Mouse (Mus musculus): ENCODE results near the gene Kif3a.
A peak's percentile ranks its signal among the peaks of the same experiment; 100 is the strongest.

Gene Kif3a

DNA sequence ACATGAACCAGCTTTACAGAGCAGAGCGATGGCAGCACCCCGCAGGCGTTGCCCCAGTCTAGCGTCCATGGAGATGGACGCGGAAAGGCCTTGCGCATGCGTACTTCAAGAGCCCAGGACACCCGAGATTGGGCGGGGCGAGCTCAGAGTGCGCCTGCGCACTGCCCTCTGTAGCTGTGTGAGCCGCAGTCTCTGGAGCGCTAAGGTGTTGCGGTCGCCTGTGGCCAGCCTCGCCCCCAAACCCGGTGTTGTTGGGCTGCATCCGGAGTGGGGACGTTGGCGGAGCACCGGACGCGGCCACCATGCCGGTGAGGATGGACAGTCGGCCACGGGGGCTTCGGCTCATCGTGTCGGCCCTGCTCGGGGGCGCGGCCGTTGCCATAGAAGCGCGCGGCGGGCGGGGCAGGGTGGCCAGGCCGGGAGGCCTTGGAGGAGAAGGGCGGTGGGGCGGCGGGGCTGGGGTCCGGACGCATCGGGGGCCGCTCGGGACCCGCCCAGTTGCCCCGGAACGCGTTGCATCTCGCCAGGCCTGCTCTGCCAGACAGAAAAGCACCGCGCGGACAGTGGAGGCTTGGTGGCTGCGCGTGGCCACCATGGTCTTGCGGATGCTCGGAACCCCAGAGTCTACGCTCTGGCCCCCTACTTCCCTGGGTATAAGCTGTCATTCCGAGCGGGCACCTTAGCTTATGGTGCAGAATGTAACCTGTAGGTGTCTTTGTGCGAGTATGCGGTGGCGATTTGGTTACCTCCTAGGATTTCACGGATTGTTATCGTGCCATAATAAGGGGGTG, at the start of gene Kif3a:
Kif3a (plus strand) TSS at position 156 of the 791 bp plus-strand sequence.
- peak; percentile 96 for DNase-seq (ENCODE audit: inconsistent ontology term)

- DNase-seq (ENCODE audit: inconsistent ontology term), result no peak
These were observed 48.4 kb upstream of the Kif3a start for GRCm38 (mm10) chr11:53518759-53519158.

DNA sequence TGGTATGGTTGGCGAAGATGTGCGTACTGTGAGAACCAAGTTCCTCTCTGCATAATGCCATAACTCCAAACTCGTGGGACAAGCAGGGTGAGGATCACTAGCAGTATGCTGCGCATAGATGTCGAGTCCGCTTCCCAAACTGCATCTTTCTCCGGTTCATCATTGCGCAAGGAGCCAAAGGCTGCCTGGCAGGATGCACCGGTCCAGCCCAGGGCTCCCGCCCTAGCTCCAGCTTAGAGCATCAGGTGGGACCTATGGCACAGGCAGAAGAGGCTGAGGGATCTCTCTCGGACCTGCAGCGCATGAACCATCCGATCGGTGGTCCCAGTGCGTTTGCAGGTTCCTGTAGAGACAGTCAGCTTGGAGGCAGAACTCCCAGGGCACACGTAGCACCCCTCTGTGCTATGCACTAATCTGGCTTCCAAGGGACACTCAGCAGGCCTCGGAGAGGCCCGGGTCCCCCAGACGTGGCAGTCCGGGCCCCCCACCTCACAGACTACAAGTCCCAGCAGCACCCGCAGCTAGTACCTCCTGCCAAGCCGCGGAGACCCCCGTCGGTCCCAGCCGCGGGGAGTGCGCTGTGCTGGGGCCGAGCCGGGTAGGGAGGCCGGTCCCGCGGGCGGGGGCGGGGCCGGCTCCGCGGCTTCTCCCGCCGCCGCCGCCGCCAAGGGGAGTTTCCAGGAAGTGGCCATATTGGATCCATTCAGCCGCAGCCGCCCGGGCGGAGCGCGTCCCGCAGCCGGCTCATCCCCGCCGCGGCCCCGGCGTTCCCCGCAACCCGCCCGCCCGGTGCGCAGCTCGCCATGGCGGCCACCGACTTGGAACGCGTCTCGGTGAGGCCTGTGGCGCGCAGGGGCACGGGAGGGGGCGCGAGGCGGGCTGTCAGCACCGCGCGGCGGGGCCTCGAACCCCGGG, 47.7 kb upstream of the Kif3a start, which contains the start of gene Sept8:
Sept8 (plus strand) TSS at position 51 of the 915 bp plus-strand sequence.
- peak; percentile 87 for DNase-seq (ENCODE audit: inconsistent ontology term)

- peak; percentile 84 for DNase-seq (ENCODE audit: inconsistent ontology term)
These were observed 46.8 kb upstream of the Kif3a start for GRCm38 (mm10) chr11:53520122-53520978.

GRCm38 (mm10) chr11:53521120-53521820, 45.9 kb upstream of the Kif3a start:
- peak; percentile 55 for DNase-seq (ENCODE audit: inconsistent ontology term)

- no peak for DNase-seq (ENCODE audit: inconsistent ontology term)
These were observed 45.4 kb upstream of the Kif3a start for GRCm38 (mm10) chr11:53521821-53522131.

- no peak for DNase-seq (ENCODE audit: inconsistent ontology term)
These were observed 44.8 kb upstream of the Kif3a start for GRCm38 (mm10) chr11:53522362-53522761.

- no peak for DNase-seq (ENCODE audit: inconsistent ontology term)
These were observed 44.2 kb upstream of the Kif3a start for GRCm38 (mm10) chr11:53522930-53523329.

- no peak for DNase-seq (ENCODE audit: inconsistent ontology term)
These were observed 43.4 kb upstream of the Kif3a start for GRCm38 (mm10) chr11:53523545-53524405.

DNA sequence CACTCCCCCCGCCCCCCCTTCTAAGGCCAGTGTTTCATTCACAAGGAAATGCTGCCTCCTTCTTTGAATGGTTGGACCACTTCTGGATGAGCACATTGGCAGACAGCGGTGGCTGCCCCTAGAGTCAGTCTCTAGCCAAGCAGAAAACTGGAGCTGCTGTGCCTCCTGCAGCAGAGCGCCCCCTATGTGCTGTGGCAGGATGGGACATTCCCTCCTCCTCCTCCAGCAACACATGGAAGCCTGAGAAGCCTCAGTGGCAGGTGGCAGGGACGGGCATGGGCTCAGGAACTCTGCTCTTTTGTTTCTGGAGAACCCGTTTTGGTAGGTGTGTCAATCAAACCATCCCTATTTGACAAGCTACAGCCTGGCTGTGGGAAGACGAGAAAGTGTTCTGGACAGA, 42.3 kb upstream of the Kif3a start:
- DNase-seq (ENCODE audit: inconsistent ontology term), result no peak

DNA sequence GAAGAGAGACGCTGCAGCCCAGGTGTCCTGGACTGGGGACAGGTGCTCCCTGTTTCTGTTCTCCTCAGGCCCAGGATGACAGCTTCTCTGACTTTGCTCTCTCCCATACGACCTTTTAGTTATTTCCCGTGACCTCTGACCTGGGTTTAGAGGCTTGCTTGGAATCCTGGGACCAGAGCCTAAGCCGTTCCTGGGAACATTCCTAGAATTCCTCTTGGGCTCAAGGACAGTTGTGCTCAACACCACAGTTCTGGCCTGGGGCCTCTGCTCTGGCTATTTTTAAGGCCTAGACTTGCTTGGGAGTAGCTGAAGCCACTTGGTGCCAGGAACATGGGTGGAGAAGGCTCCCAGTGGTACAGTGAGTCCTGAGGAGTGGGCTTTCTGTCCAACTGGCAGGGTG, 41.7 kb upstream of the Kif3a start:
- DNase-seq (ENCODE audit: inconsistent ontology term), result peak; percentile 85

GRCm38 (mm10) chr11:53528397-53529252, 38.6 kb upstream of the Kif3a start:
- peak; percentile 78 for DNase-seq (ENCODE audit: inconsistent ontology term)

DNA sequence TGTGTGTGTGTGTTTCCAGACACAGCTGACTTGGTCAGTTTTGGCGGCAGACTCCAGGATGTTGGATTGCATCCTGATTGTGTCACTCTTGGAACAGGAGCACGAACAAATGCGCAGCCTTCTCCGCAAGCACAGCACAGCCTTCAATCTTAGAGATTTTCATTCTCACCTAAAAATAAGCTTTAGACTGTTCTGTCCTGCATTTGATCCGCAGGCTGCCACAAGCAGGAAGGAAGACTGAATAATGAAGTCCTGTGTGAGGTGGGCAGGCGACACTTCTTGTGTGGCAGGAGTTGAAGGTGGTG, 38.0 kb upstream of the Kif3a start:
- no peak for DNase-seq (ENCODE audit: inconsistent ontology term)

DNA sequence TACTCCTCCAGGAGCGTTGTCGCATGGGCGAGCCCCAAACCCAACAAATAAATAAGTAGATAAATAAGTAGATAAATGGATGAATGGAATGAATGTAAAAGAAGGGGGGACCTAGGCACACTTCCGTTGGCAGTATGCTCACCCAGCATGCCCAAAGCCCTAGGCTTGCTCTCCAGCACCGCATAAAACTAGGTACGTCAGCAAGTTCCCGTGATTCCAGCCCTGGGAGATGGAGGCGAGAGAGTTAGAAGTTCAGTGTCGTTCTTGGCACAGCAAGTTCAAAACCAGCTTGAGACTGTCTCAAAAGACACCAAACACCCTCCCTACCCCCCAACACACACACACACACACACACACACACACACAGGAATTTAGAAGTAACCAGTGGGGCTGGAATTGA, 37.2 kb upstream of the Kif3a start:
- no peak for DNase-seq (ENCODE audit: inconsistent ontology term)

DNA sequence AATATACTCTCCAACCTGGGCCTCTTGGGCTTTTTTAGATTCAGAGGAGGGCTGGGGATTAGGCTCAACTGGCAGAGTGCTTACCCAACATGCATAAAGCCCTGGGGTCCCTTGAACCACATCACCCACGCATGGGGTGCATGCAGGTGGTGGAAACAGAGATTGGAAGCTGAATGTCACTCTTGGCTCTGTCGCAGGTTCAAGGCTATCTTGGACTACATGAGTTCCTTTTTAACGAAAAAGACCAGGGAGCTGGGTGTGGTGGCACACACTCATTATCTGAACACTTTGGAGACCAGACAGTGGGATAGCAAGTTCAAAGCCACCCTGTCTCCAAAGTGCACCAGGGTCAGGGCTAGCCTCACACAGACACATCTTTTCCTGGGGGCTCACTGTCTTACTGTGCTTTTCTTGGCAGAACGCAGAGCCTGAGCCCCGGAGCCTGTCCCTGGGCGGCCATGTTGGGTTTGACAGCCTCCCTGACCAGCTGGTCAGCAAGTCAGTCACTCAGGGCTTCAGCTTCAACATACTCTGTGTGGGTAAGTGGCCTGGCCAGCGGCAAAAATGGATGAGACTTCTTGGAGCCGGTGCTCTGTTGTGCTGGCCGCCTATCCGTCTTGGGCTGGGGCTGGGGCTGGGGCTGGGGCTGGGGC, 35.5 kb upstream of the Kif3a start:
- DNase-seq (ENCODE audit: inconsistent ontology term), result no peak

GRCm38 (mm10) chr11:53532231-53532620, 35.0 kb upstream of the Kif3a start:
- DNase-seq (ENCODE audit: inconsistent ontology term), result no peak

DNA sequence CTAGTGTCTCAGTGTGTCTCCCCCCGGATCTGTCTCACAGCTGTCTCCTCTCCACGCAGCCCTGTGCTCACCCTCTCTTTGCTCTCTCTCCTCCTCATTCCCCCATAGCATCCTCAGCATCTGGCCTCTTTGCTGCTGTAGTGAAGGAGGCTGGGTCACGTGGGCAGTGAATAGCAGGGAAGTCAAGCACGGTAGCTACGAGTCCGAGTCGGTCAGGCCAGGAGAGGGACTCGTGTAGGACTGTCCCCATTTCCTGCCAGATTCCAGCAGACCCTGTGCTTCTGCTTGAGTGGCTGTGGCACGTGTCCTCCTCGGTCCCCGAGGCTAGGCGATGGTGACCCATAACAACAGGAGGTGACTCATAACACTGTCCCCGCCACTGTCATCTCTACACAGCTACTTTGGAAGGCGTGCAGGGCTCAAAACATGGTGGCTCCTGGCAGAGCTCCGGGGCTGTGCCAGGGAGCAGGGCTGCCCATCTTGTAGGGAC, 28.1 kb upstream of the Kif3a start:
- peak; percentile 88 for DNase-seq (ENCODE audit: inconsistent ontology term)

DNA sequence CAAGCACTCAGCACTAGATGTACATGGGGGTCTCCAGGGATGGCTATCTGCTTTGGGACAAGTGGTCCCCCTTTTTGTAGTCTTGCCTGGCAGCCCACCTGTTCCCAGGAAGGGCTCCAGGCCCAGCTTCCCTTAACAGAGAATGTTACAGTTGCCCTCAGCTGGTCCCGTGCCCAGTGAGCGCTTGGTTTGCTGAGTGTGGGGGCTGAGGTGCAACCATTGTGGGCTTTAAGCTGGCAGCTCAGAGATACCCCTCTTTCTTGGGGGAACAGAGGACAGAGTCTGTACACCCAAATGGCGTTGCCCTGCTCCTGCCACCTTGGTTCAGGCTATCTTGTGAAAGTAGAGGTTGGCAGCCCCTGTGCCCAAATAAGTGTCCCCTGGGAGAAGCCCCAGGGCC, 26.8 kb upstream of the Kif3a start:
- DNase-seq (ENCODE audit: inconsistent ontology term), result no peak

GRCm38 (mm10) chr11:53541222-53541621, 26.0 kb upstream of the Kif3a start:
- no peak for DNase-seq (ENCODE audit: inconsistent ontology term)

Data from Muller cell, postnatal 12 days (primary cell).